Mouse (Mus musculus) embryonic fibroblast, embryonic 13.5 days (primary cell): ENCODE measurements around the gene Cryba2.

Experiments used
- CTCF ChIP-seq: IDR thresholded peaks from 2 replicates; pipeline ENCODE4 v1.5.1; 2011; ENCODE audit warnings: mild to moderate bottlenecking, control low read depth, low read length, moderate library complexity, borderline replicate concordance; ENCODE audit not compliant: insufficient read depth
- POLR2A ChIP-seq: IDR thresholded peaks from 2 replicates; pipeline ENCODE4 v1.6.1; 2011; ENCODE audit warnings: low read depth, mild to moderate bottlenecking, control low read depth, low read length, moderate library complexity

- no peak for TF ChIP-seq CTCF
- no peak for TF ChIP-seq POLR2A
Observed at GRCm38 (mm10) chr1:74885369-74886042, 7.4 kb downstream of the Cryba2 start, which contains the start of gene Fev.
